In genomic region chr7:35120146-35120691, GRCm38 (mm10) we compare ENCODE assay signal across 8 mouse cellular contexts. TPM values are rescaled to one million over a fixed set of nuclear protein-coding genes. Genes with fewer than 3 reads are reported as not detected.
DNase-seq lines count a peak whose midpoint lies in the region; ATAC-seq and TF ChIP-seq lines count a peak whose summit lies in the region.

No protein-coding gene starts in this region.

- H3K4me2 ChIP-seq in embryonic facial prominence, embryonic 12.5 days (replicated peaks): peak overlapping the region; percentile 95
- H3K4me2 ChIP-seq in heart, embryonic 16.5 days (ENCODE audit: low read depth, low read length): peak overlapping the region; percentile 99
- peak overlapping the region; percentile 96 for H3K4me2 ChIP-seq in midbrain, embryonic 16.5 days (ENCODE audit: low read length)

- H3K9ac ChIP-seq in ES-Bruce4 (ENCODE audit: low read depth, poor library complexity, severe bottlenecking): peak overlapping the region; percentile 82
- peak overlapping the region; percentile 57 for H3K9ac ChIP-seq in embryonic facial prominence, embryonic 12.5 days
- peak overlapping the region; percentile 67 for H3K9ac ChIP-seq in heart, embryonic 16.5 days (ENCODE audit: low read length)
- peak overlapping the region; percentile 57 for H3K9ac ChIP-seq in midbrain, embryonic 16.5 days (ENCODE audit: low read depth, low read length)

- TF ChIP-seq EP300 in ES-Bruce4 (IDR thresholded peaks at IDR 0.05; ENCODE audit: insufficient read depth, low read depth, low read length): no peak

- TF ChIP-seq POLR2A in ES-Bruce4 (IDR thresholded peaks at IDR 0.05; ENCODE audit: insufficient read depth, low read length): no peak

- WGBS in embryonic facial prominence, embryonic 12.5 days: 2% methylated on average over 53 of the region's 53 CpGs
- under 1% methylated on average over 53 of the region's 53 CpGs for WGBS in heart, embryonic 16.5 days
- under 1% methylated on average over 53 of the region's 53 CpGs for WGBS in midbrain, embryonic 16.5 days

- H3K36me3 ChIP-seq in ES-Bruce4 (ENCODE audit: control insufficient read depth, insufficient read depth, low read length, poor library complexity, severe bottlenecking): no peaks in the 10 kb centered on the region
- H3K36me3 ChIP-seq in embryonic facial prominence, embryonic 12.5 days: no peaks in the 10 kb centered on the region
- H3K36me3 ChIP-seq in heart, embryonic 16.5 days (ENCODE audit: control insufficient read depth, insufficient read depth): no peaks in the 10 kb centered on the region
- no peaks in the 10 kb centered on the region for H3K36me3 ChIP-seq in midbrain, embryonic 16.5 days (ENCODE audit: control insufficient read depth, insufficient read depth, low read length)

- H3K27ac ChIP-seq in ES-Bruce4 (ENCODE audit: insufficient read depth, low read length): no peak overlapping the region
- no peak overlapping the region for H3K27ac ChIP-seq in embryonic facial prominence, embryonic 12.5 days
- H3K27ac ChIP-seq in heart, embryonic 16.5 days (ENCODE audit: low read length): no peak overlapping the region
- no peak overlapping the region for H3K27ac ChIP-seq in midbrain, embryonic 16.5 days (ENCODE audit: low read length)

- ATAC-seq in embryonic facial prominence, embryonic 12.5 days (ENCODE audit: insufficient number of reproducible peaks, insufficient read depth, low FRiP score, low TSS enrichment): no peak
- ATAC-seq in heart, embryonic 16.5 days (replicated peaks; ENCODE audit: extremely low read depth, insufficient read depth, low FRiP score): no peak
- ATAC-seq in midbrain, embryonic 16.5 days: no peak

- H3K4me3 ChIP-seq in ES-Bruce4 (ENCODE audit: low read depth, low read length): peak overlapping the region; percentile 65
- peak overlapping the region; percentile 55 for H3K4me3 ChIP-seq in embryonic facial prominence, embryonic 12.5 days
- H3K4me3 ChIP-seq in heart, embryonic 16.5 days (ENCODE audit: low read length): peak overlapping the region; percentile 75
- peak overlapping the region; percentile 56 for H3K4me3 ChIP-seq in midbrain, embryonic 16.5 days (ENCODE audit: low read depth, low read length)

- no peak for TF ChIP-seq CTCF in ES-Bruce4 (IDR thresholded peaks at IDR 0.05; ENCODE audit: low read depth, low read length)

- peaks cover 28% of the 10 kb centered on the region for H3K27me3 ChIP-seq in ES-Bruce4 (ENCODE audit: control insufficient read depth, insufficient read depth, low read length, poor library complexity, severe bottlenecking)
- H3K27me3 ChIP-seq in embryonic facial prominence, embryonic 12.5 days: peaks cover 77% of the 10 kb centered on the region
- H3K27me3 ChIP-seq in heart, embryonic 16.5 days (ENCODE audit: control insufficient read depth, insufficient read depth, low read length): peaks cover 62% of the 10 kb centered on the region
- H3K27me3 ChIP-seq in midbrain, embryonic 16.5 days (ENCODE audit: control insufficient read depth, insufficient read depth, low read depth, low read length): peaks cover 60% of the 10 kb centered on the region

- peak; percentile 51 for DNase-seq in Muller cell, postnatal 12 days (ENCODE audit: inconsistent ontology term)
- peak; percentile 76 for DNase-seq in kidney, postnatal 14 days
- no peak for DNase-seq in layer of hippocampus, adult 9-11 months
- no peak for DNase-seq in thymus, postnatal 10 days (ENCODE audit: low spot score in 2 of 2)

- no peaks in the 10 kb centered on the region for H3K9me3 ChIP-seq in ES-Bruce4 (replicated peaks; ENCODE audit: control insufficient read depth, insufficient read depth, low read length, poor library complexity, severe bottlenecking)
- H3K9me3 ChIP-seq in embryonic facial prominence, embryonic 12.5 days: no peaks in the 10 kb centered on the region
- no peaks in the 10 kb centered on the region for H3K9me3 ChIP-seq in heart, embryonic 16.5 days (replicated peaks; ENCODE audit: control insufficient read depth, low read length)
- no peaks in the 10 kb centered on the region for H3K9me3 ChIP-seq in midbrain, embryonic 16.5 days (replicated peaks; ENCODE audit: control insufficient read depth, low read length, poor library complexity, severe bottlenecking)

- H3K4me1 ChIP-seq in ES-Bruce4 (ENCODE audit: control insufficient read depth, insufficient read depth, low read length): no peaks in the 10 kb centered on the region
- H3K4me1 ChIP-seq in embryonic facial prominence, embryonic 12.5 days: peaks cover 26% of the 10 kb centered on the region
- H3K4me1 ChIP-seq in heart, embryonic 16.5 days (ENCODE audit: control insufficient read depth, insufficient read depth, low read length): peaks cover 10% of the 10 kb centered on the region
- H3K4me1 ChIP-seq in midbrain, embryonic 16.5 days (ENCODE audit: control insufficient read depth, insufficient read depth, low read length): peaks cover 29% of the 10 kb centered on the region

RNA-seq across cellular contexts. Expression of gene Cebpa, which starts 1.1 kb away (rescaled TPM):
- 1.7 TPM in 2 replicates for polyA plus RNA-seq in ES-Bruce4 (2011; ENCODE audit: insufficient read depth, insufficient read length, low read depth, missing spikeins)
- 2.4 and 3.0 TPM in 2 replicates for polyA plus RNA-seq in embryonic facial prominence, embryonic 12.5 days (2016; fragmentation: Nextera tagmentation; extraction: Ambion mirVana)
- 1.0 and 1.5 TPM in 2 replicates for polyA plus RNA-seq in heart, embryonic 16.5 days (2015; fragmentation: Nextera tagmentation; extraction: Ambion mirVana)
- polyA plus RNA-seq in midbrain, embryonic 16.5 days (2015; fragmentation: Nextera tagmentation; extraction: Ambion mirVana): 0.33 and 0.51 TPM in 2 replicates

Comparison
In these comparisons a context has a peak if more than half of its experiments do, and no peak if none do; other contexts are left out.
1. DNase-seq: peak in Muller cell, postnatal 12 days (single experiment) and kidney, postnatal 14 days (single experiment); none in layer of hippocampus, adult 9-11 months (single experiment) and thymus, postnatal 10 days (0 of 2).
2. Peak in every context shown above with its lines, with median percentiles within 50 percentile points of each other: H3K4me3 ChIP-seq, H3K9ac ChIP-seq and H3K4me2 ChIP-seq.